Mouse (Mus musculus): Measurements from ENCODE around the gene Alk.

DNA sequence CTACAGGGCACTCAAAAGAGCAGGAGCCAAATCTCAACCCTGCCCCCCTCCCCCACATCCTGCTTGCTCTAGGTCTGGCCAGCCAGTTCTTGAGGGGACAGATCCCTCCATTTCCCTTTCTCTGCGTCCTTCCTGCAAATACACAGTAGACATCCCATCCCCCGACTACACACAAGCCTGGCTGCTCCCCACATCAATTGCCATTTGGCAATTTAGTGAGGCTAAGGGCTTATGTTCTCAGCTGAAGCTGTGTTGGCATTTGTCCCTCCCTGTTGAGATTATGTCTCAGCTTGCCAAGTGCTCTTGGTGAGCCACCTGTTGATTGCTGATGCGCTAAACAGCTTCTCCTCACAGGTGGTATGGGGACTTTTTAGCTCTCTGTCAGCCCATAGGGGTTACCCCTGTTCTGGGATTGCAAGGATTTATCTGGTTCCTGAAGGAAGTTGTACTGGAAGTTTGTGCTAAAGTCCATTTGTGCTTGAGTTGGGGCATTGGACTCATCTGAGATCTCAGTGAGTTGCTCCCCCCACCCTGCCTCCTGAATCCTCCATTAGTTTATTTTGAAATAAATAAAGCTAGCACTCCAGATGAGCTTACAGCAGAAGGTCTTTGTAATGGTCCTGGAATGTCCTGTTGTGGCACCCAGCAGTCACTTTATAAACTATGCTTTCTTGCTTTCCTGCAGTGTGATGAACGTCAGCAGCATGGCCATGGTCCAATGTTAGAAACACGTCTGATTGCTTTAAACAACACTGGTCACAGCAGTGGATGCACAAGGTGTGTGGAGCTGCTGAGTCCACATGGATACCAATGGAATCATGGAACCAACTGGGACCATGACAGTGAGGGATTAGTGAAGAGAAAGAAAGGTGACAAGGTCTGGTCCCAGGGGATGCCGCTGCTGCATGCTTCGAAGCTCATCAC, 353.7 kb downstream of the Alk start:
- TF ChIP-seq CTCF (IDR thresholded peaks at IDR 0.05) (no peak), POLR2A (IDR thresholded peaks at IDR 0.05; ENCODE audit: insufficient read depth, low read depth, low read length) (no peak), EP300 (IDR thresholded peaks at IDR 0.05; ENCODE audit: insufficient read depth, low read depth, low read length) (no peak)
